ENCODE assay signal across 8 mouse cellular contexts in genomic region chr19:8990432-8991102, GRCm38 (mm10). TPM values are rescaled to one million over a fixed set of nuclear protein-coding genes. Genes with fewer than 3 reads are reported as not detected.
DNase-seq lines count a peak whose midpoint lies in the region; ATAC-seq and TF ChIP-seq lines count a peak whose summit lies in the region.

No protein-coding gene starts in this region.

- peak overlapping the region; percentile 76 for H3K9ac ChIP-seq in heart, adult 2 months (ENCODE audit: low read depth, low read length)
- H3K9ac ChIP-seq in lung, embryonic 15.5 days, result peak overlapping the region; percentile 71
- H3K9ac ChIP-seq in stomach, embryonic 15.5 days, result 0 out of 2 replicates have a peak overlapping the region, but pooled peaks have one; percentile 16

- DNase-seq in heart, adult 2 months, result no peak
- no peak for DNase-seq in heart, postnatal 10 days
- no peak for DNase-seq in G1E (ENCODE audit: low spot score)
- DNase-seq in heart, postnatal 4 days, result peak; percentile 38
- no peak for DNase-seq in left cerebral cortex, postnatal 36 days (ENCODE audit: low spot score in 2 of 2)
- DNase-seq in embryo, embryonic 10 days (ENCODE audit: low spot score), result no peak

- 3% methylated on average over 15 of the region's 15 CpGs for WGBS in heart, adult 2 months
- WGBS in lung, embryonic 15.5 days, result 13% methylated on average over 14 of the region's 15 CpGs
- 9% methylated on average over 15 of the region's 15 CpGs for WGBS in stomach, embryonic 15.5 days

- H3K79me2 ChIP-seq in heart, adult 2 months (replicated peaks; ENCODE audit: control insufficient read depth, insufficient read depth, low read length), result peaks cover 2% of the 10 kb centered on the region

- intact Hi-C loops in heart, adult 2 months (cut with DNase I), result no loop called here
- intact Hi-C loops in heart, postnatal 10 days (cut with DNase I), result no loop called here
- intact Hi-C loops in left cerebral cortex, postnatal 36 days (cut with DNase I), result no loop called here

- peak; percentile 69 for TF ChIP-seq POLR2A in heart, adult 2 months (IDR thresholded peaks at IDR 0.05; ENCODE audit: insufficient read depth, low read depth, low read length)

- H3K4me3 ChIP-seq in heart, adult 2 months, result peak overlapping the region; percentile 91
- peak overlapping the region; percentile 75; the same call in 1 of the 2 replicates for H3K4me3 ChIP-seq in G1E (ENCODE audit: low read depth, low read length)
- peak overlapping the region; percentile 60 for H3K4me3 ChIP-seq in lung, embryonic 15.5 days
- H3K4me3 ChIP-seq in stomach, embryonic 15.5 days (replicated peaks), result peak overlapping the region; percentile 85

- peaks cover 34% of the 10 kb centered on the region for H3K4me1 ChIP-seq in heart, adult 2 months (ENCODE audit: control insufficient read depth, insufficient read depth, low read length)
- peaks cover 73% of the 10 kb centered on the region for H3K4me1 ChIP-seq in G1E (ENCODE audit: insufficient read depth, low read depth, low read length)
- peaks cover 52% of the 10 kb centered on the region for H3K4me1 ChIP-seq in lung, embryonic 15.5 days
- peaks cover 59% of the 10 kb centered on the region for H3K4me1 ChIP-seq in stomach, embryonic 15.5 days

- peak overlapping the region; percentile 70 for H3K4me2 ChIP-seq in lung, embryonic 15.5 days
- peak overlapping the region; percentile 77 for H3K4me2 ChIP-seq in stomach, embryonic 15.5 days

- no peaks in the 10 kb centered on the region for H3K9me3 ChIP-seq in G1E (replicated peaks)
- H3K9me3 ChIP-seq in lung, embryonic 15.5 days, result no peaks in the 10 kb centered on the region
- no peaks in the 10 kb centered on the region for H3K9me3 ChIP-seq in stomach, embryonic 15.5 days

- peak overlapping the region; percentile 100 for H3K27ac ChIP-seq in heart, adult 2 months
- peak overlapping the region; percentile 94 for H3K27ac ChIP-seq in lung, embryonic 15.5 days
- peak overlapping the region; percentile 98 for H3K27ac ChIP-seq in stomach, embryonic 15.5 days

- H3K27me3 ChIP-seq in heart, adult 2 months (ENCODE audit: control insufficient read depth, insufficient read depth, low read length), result no peaks in the 10 kb centered on the region
- peaks cover 19% of the 10 kb centered on the region for H3K27me3 ChIP-seq in G1E (ENCODE audit: insufficient read depth, low read length)
- H3K27me3 ChIP-seq in lung, embryonic 15.5 days, result no peaks in the 10 kb centered on the region
- H3K27me3 ChIP-seq in stomach, embryonic 15.5 days (replicated peaks), result no peaks in the 10 kb centered on the region

- TF ChIP-seq CTCF in heart, adult 2 months (IDR thresholded peaks at IDR 0.05), result no peak
- no peak for TF ChIP-seq CTCF in G1E (IDR thresholded peaks at IDR 0.05; ENCODE audit: low read depth, low read length)

- ATAC-seq in G1E (ENCODE audit: extremely low read depth, insufficient number of reproducible peaks, low FRiP score, poor library complexity, severe bottlenecking), result no peak
- ATAC-seq in lung, embryonic 15.5 days (ENCODE audit: borderline replicate concordance, extremely low read depth, low FRiP score, low TSS enrichment), result peak; percentile 60
- peak; percentile 63 for ATAC-seq in stomach, embryonic 15.5 days (ENCODE audit: insufficient read depth, low FRiP score, low read depth)

- H3K36me3 ChIP-seq in heart, adult 2 months (ENCODE audit: control insufficient read depth, insufficient read depth, low read length), result peaks cover 10% of the 10 kb centered on the region; the same call in 1 of the 2 replicates
- peaks cover 4% of the 10 kb centered on the region for H3K36me3 ChIP-seq in G1E (replicated peaks)
- H3K36me3 ChIP-seq in lung, embryonic 15.5 days, result no peaks in the 10 kb centered on the region
- no peaks in the 10 kb centered on the region for H3K36me3 ChIP-seq in stomach, embryonic 15.5 days

- no peak; the same call in 1 of the 2 replicates for TF ChIP-seq EP300 in heart, adult 2 months (IDR thresholded peaks at IDR 0.05; ENCODE audit: insufficient read depth, low read depth, low read length)

RNA-seq across cellular contexts. Expression of gene Ahnak, which starts 1.5 kb away (rescaled TPM):
- total RNA-seq in heart, adult 2 months (2021), result 100 to 1,000 TPM; 299 to 348 TPM
- polyA plus RNA-seq in heart, adult 2 months (2012; rRNA removed), result 23.0 and 42.5 TPM in 2 replicates
- 100 to 1,000 TPM; 348 to 380 TPM for total RNA-seq in heart, postnatal 10 days (2021)
- total RNA-seq in G1E (2014; fragmentation: Nextera tagmentation) (22.4 and 27.8 TPM in 2 replicates), G1E (2017) (100 and 124 TPM in 2 replicates)
- polyA plus RNA-seq in G1E (2012), result 5.9 and 10.4 TPM in 2 replicates
- 100 to 1,000 TPM; 303 to 328 TPM for total RNA-seq in heart, postnatal 4 days (2021)
- 24.7 and 25.6 TPM in 2 replicates for polyA plus RNA-seq in lung, embryonic 15.5 days (2015; fragmentation: Nextera tagmentation; extraction: Ambion mirVana)
- polyA plus RNA-seq in stomach, embryonic 15.5 days (2015; fragmentation: Nextera tagmentation; extraction: Ambion mirVana), result 32.2 and 43.5 TPM in 2 replicates
- total RNA-seq in left cerebral cortex, postnatal 36 days (2021), result 10 to 100 TPM; 16.6 to 32.1 TPM

RNA-seq across cellular contexts. Expression of gene Eef1g, which starts 23.7 kb away (rescaled TPM):
- total RNA-seq in heart, adult 2 months (2021), result 100 to 1,000 TPM; 224 to 260 TPM
- 191 and 291 TPM in 2 replicates for polyA plus RNA-seq in heart, adult 2 months (2012; rRNA removed)
- 100 to 1,000 TPM; 283 to 289 TPM for total RNA-seq in heart, postnatal 10 days (2021)
- total RNA-seq in G1E (2014; fragmentation: Nextera tagmentation) (955 and 998 TPM in 2 replicates), G1E (2017) (647 and 686 TPM in 2 replicates)
- 112 and 237 TPM in 2 replicates for polyA plus RNA-seq in G1E (2012)
- total RNA-seq in heart, postnatal 4 days (2021), result 100 to 1,000 TPM; 357 to 371 TPM
- polyA plus RNA-seq in lung, embryonic 15.5 days (2015; fragmentation: Nextera tagmentation; extraction: Ambion mirVana), result 420 and 427 TPM in 2 replicates
- polyA plus RNA-seq in stomach, embryonic 15.5 days (2015; fragmentation: Nextera tagmentation; extraction: Ambion mirVana), result 383 and 461 TPM in 2 replicates
- total RNA-seq in left cerebral cortex, postnatal 36 days (2021), result 100 to 1,000 TPM; 219 to 232 TPM

RNA-seq across cellular contexts. Expression of gene Tut1, which starts 36.9 kb away (rescaled TPM):
- 1 to 10 TPM; 8.5 to 9.4 TPM for total RNA-seq in heart, adult 2 months (2021)
- 7.2 and 10.6 TPM in 2 replicates for polyA plus RNA-seq in heart, adult 2 months (2012; rRNA removed)
- total RNA-seq in heart, postnatal 10 days (2021), result 10 to 100 TPM in 1 of 2 experiments, 1 to 10 TPM in 1; 8.5 to 10.4 TPM
- total RNA-seq in G1E (2014; fragmentation: Nextera tagmentation) (17.8 and 25.6 TPM in 2 replicates), G1E (2017) (32.3 and 37.3 TPM in 2 replicates)
- 60.9 and 74.1 TPM in 2 replicates for polyA plus RNA-seq in G1E (2012)
- total RNA-seq in heart, postnatal 4 days (2021), result 1 to 10 TPM; 8.3 to 9.6 TPM
- polyA plus RNA-seq in lung, embryonic 15.5 days (2015; fragmentation: Nextera tagmentation; extraction: Ambion mirVana), result 28.4 and 29.7 TPM in 2 replicates
- 29.1 and 31.8 TPM in 2 replicates for polyA plus RNA-seq in stomach, embryonic 15.5 days (2015; fragmentation: Nextera tagmentation; extraction: Ambion mirVana)
- total RNA-seq in left cerebral cortex, postnatal 36 days (2021), result 10 to 100 TPM; 17.5 to 21.5 TPM

RNA-seq across cellular contexts. Expression of gene Mta2, which starts 48.9 kb away (rescaled TPM):
- total RNA-seq in heart, adult 2 months (2021), result 10 to 100 TPM; 29.0 to 32.1 TPM
- 13.1 and 15.6 TPM in 2 replicates for polyA plus RNA-seq in heart, adult 2 months (2012; rRNA removed)
- 10 to 100 TPM; 54.4 to 59.5 TPM for total RNA-seq in heart, postnatal 10 days (2021)
- total RNA-seq in G1E (2014; fragmentation: Nextera tagmentation) (183 and 186 TPM in 2 replicates), G1E (2017) (166 and 177 TPM in 2 replicates)
- 67.7 and 76.9 TPM in 2 replicates for polyA plus RNA-seq in G1E (2012)
- total RNA-seq in heart, postnatal 4 days (2021), result 10 to 100 TPM; 62.5 to 63.8 TPM
- polyA plus RNA-seq in lung, embryonic 15.5 days (2015; fragmentation: Nextera tagmentation; extraction: Ambion mirVana), result 165 and 173 TPM in 2 replicates
- 132 and 142 TPM in 2 replicates for polyA plus RNA-seq in stomach, embryonic 15.5 days (2015; fragmentation: Nextera tagmentation; extraction: Ambion mirVana)
- total RNA-seq in left cerebral cortex, postnatal 36 days (2021), result 10 to 100 TPM; 43.9 to 52.0 TPM

Comparison
In these comparisons a context has a peak if more than half of its experiments do, and no peak if none do; other contexts are left out.
1. H3K9ac ChIP-seq: peak in every context shown above with its lines; median percentile 76 in heart, adult 2 months; 71 in lung, embryonic 15.5 days; 16 in stomach, embryonic 15.5 days.